Mouse (Mus musculus): ENCODE measurements around the gene Nrxn3.

GRCm38 (mm10) chr12:89909578-89909977 is 1186.9 kb downstream of the Nrxn3 start:
- TF ChIP-seq POLR2AphosphoS2 (IDR thresholded peaks at IDR 0.05; ENCODE audit: insufficient read length, low read depth) = no peak
- TF ChIP-seq MAX (IDR thresholded peaks at IDR 0.05; ENCODE audit: low read depth) = no peak
- no peak for TF ChIP-seq E2F4 (IDR thresholded peaks at IDR 0.05; ENCODE audit: insufficient read depth)
- TF ChIP-seq TCF12 (IDR thresholded peaks at IDR 0.05; ENCODE audit: insufficient read depth, poor library complexity, severe bottlenecking) = no peak
- TF ChIP-seq REST (IDR thresholded peaks at IDR 0.05; ENCODE audit: insufficient read depth, insufficient read length) = no peak
- no peak for TF ChIP-seq POLR2A (IDR thresholded peaks at IDR 0.05; ENCODE audit: insufficient read length, low read depth)
- TF ChIP-seq MYOD1 (IDR thresholded peaks at IDR 0.05; ENCODE audit: control insufficient read depth in 1 of 3, insufficient read length in 2 of 3, low read depth in 2 of 3) = no peak
- TF ChIP-seq MYOG (IDR thresholded peaks at IDR 0.05; ENCODE audit: control insufficient read depth in 1 of 3, insufficient read depth in 1 of 3, insufficient read length in 2 of 3, low read depth in 2 of 3) = no peak
